Mouse (Mus musculus): ENCODE measurements around the gene Fyttd1. TPM values are rescaled to one million over a fixed set of nuclear protein-coding genes. Genes with fewer than 3 reads are reported as not detected.
A peak's percentile ranks its signal among the peaks of the same experiment; 100 is the strongest.
"Not testable (repeated sequence)": the region's sequence is repeated elsewhere in the genome, so short reads cannot be mapped to it uniquely, and the experiment has no call there.

The Fyttd1 gene
- total RNA-seq, 2 experiments from 2014 or later, result 138 to 145 TPM

DNA sequence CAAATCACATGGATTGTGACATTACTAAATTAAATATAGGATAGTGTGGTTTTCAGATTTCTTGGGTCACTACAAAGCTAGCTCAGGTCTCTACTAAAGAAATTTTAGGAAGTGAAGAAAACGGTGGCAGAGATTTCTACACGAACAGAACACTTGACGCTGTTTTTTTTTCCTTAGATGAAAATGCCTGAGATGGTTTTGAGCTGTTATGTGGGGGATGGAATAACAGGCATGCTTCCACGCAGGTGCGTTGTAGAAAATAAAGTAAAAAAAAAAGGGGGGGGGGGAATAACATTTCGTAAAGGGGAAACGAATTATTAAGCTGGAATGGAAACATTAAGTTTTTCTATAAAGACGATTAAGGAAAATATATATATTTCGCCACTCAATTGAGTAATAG lies 469 bp upstream of the Fyttd1 start:
- intact Hi-C loops (cut with DNase I), result no loop called here

DNA sequence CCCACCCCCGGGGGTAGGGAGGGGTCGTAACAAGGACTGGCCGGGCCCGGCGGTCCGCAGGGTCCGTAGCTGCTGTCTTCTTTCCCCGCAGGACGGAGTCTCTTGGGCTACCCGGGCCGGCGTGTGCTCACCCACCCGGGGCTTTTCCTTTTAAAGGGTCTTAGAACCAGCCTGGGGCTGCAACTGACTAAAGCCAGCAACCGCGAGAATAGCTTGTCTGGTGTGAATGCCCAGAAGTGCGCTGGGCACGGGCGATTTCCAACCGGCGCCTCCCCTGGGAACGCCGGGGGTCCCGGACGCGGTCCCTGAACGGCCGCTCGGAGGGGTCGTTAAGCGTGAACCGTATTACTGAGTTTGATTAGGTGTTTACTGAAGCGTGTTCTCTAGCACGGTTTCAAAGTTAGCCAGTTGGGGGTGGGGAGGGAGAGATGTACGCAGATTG lies 878 bp downstream of the Fyttd1 start:
- no peak for DNase-seq (ENCODE audit: extremely low spot score in 1 of 2, low spot score in 2 of 2)
- intact Hi-C loops (cut with DNase I), result no loop called here

More for the DNA sequence above, 469 bp upstream of the Fyttd1 start:
- no peak for DNase-seq (ENCODE audit: extremely low spot score in 1 of 2, low spot score in 2 of 2)

- intact Hi-C loops (cut with DNase I), result no loop called here
- no peak for DNase-seq (ENCODE audit: extremely low spot score in 1 of 2, low spot score in 2 of 2)
These were observed 1.9 kb downstream of the Fyttd1 start for GRCm38 (mm10) chr16:32878972-32879926.

GRCm38 (mm10) chr16:32881538-32881937 lies 4.2 kb downstream of the Fyttd1 start:
- no peak for DNase-seq (ENCODE audit: extremely low spot score in 1 of 2, low spot score in 2 of 2)
- intact Hi-C loops (cut with DNase I), result no loop called here

DNA sequence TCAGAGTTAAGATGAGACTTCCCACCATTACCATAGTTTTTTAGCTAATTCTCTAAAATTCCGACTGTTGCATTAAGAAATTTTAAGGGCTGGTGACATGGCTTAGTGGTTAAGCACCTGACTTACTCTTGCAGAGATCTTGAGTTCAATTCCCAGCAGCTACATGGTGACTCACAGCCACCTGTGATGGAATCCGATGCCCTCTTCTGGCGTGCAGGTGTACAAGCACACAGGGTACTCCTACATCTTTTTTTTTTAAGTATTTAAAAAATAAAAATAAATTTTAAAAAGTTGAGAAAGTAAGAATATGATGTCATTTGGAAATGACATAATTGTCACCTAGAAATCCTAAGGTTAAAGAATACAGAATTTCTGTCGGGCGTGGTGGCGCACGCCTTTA lies 10.7 kb downstream of the Fyttd1 start:
- intact Hi-C loops (cut with DNase I), result no loop called here
- DNase-seq (ENCODE audit: extremely low spot score in 1 of 2, low spot score in 2 of 2), result no peak

DNA sequence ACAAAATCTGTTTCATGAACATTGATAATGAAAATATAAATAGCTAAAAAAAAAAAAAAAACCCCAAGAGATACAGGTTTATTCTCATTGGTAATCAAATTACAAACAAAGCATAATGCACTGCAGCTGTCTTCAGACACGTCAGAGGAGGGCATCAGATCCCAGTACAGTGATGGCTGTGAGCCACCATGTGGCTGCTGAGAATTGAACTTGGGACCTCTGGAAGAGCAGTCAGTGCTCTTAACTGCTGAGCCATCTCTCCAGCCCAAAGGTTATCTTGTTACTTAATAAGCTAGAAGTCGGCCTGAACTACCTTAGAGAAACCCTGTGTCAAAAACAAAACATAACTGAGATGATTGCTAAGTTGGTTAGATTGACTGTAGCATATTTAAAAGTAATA lies 12.6 kb downstream of the Fyttd1 start:
- intact Hi-C loops (cut with DNase I), result no loop called here

DNA sequence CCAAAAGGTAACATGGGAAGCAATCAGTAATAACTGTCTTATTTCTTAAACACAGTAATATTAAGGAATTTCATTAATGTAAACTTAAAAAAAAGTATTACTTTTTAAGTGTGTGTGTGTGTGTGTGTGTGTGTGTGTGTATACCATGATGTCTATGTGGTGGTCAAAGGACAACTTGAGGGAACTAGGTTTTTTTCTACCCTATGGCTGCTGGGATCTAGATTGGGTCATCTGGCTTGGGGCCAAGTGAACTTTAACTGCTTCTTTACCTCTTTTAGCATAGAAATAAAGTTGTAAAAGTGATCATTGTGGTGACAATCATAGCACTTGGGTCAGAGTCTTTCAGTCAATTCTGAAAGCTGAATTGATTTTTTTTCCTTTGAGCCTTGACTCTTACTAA lies 18.8 kb downstream of the Fyttd1 start:
- intact Hi-C loops (cut with DNase I), result no loop called here
- no peak for DNase-seq (ENCODE audit: extremely low spot score in 1 of 2, low spot score in 2 of 2)

More for the DNA sequence above, 12.6 kb downstream of the Fyttd1 start:
- no peak for DNase-seq (ENCODE audit: extremely low spot score in 1 of 2, low spot score in 2 of 2)

- DNase-seq (ENCODE audit: extremely low spot score in 1 of 2, low spot score in 2 of 2), result no peak
- intact Hi-C loops (cut with DNase I), result no loop called here
These were observed 24.2 kb downstream of the Fyttd1 start for GRCm38 (mm10) chr16:32901360-32902050.

- no peak for DNase-seq (ENCODE audit: extremely low spot score in 1 of 2, low spot score in 2 of 2)
- intact Hi-C loops (cut with DNase I), result no loop called here
These were observed 24.7 kb downstream of the Fyttd1 start for GRCm38 (mm10) chr16:32902051-32902428.

DNA sequence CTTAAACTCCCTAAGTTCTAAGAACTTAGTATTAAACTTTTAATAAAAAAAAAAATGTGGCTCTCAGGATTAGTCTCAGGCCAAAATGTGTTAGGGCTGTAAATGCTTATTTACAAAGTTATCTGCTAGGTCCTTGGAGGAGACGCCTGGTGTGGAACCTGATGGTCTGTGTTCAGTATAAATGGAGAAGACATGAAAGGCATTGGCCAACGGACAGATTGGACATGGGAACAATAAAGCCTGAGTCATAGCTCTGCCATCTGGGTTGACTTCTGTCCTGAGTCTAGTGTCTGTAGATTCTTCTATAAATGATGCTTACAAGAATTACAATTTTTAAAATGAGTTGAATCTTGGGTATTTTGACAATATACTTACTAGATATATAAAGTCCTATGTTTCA lies 28.9 kb downstream of the Fyttd1 start:
- intact Hi-C loops (cut with DNase I), result no loop called here
- DNase-seq (ENCODE audit: extremely low spot score in 1 of 2, low spot score in 2 of 2), result no peak

- DNase-seq (ENCODE audit: extremely low spot score in 1 of 2, low spot score in 2 of 2), result no peak
- intact Hi-C loops (cut with DNase I), result no loop called here
These were observed 29.4 kb downstream of the Fyttd1 start for GRCm38 (mm10) chr16:32906727-32907126.

GRCm38 (mm10) chr16:32913212-32913611 lies 35.9 kb downstream of the Fyttd1 start:
- intact Hi-C loops (cut with DNase I), result loop anchor here (10.0 kb wide), 1 partner anchor 72 kb away; no protein-coding TSS in a partner anchor

DNA sequence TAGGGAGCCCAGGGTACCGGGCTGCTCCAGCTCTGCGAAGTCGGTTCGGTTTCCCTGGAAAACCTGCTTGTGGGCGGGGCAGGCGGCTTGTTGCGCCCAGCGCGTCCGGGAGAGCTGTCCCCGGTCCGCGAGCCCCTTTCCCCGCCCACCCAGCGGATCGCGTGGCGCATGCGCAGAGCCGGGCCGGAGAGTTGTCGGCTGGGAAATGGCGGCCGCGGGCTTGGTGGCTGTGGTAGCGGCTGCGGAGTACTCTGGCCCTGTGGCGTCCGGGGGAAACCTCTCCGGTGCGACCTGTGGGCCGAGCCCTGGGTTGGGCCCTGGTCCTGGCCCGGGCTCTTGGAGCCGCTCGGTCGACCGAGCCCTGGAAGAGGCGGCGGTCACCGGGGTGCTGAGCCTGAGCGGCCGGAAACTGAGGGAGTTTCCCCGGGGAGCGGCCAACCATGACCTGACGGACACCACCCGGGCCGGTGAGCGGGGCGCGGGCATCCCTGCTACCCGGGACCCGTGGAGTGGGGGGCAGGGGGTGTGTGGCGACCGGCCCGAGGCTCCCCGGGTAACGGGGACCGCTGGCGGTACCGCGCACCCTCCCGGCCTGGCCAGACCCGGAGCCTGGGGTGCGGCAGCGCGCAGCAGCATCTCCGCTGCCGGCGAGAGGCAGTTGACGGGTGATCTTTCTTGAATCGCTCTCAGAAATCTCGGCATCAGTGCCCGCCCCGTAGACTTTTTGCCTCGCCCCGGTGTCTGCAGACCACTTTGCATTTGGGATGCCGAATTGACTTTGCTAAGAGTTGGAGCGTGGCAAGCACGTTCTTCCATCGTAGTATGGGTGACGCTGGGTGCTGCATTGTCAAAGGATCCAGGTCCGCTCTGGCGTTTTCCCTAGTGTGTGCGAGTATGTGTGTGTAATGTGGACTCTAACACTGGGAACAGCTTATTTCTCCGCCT lies 36.9 kb downstream of the Fyttd1 start, which contains the start of gene Lrch3:
Gene Lrch3 (plus strand): TSS at position 164 of the 945 bp plus-strand sequence.
- peak; percentile 82 to 97 for DNase-seq (ENCODE audit: extremely low spot score in 1 of 2, low spot score in 2 of 2)
- intact Hi-C loops (cut with DNase I), result loop anchor here (10.0 kb wide), 1 partner anchor 71 kb away; no protein-coding TSS in a partner anchor

More at GRCm38 (mm10) chr16:32913212-32913611, 35.9 kb downstream of the Fyttd1 start:
- DNase-seq (ENCODE audit: extremely low spot score in 1 of 2, low spot score in 2 of 2), result no peak

GRCm38 (mm10) chr16:32915292-32916068 lies 38.2 kb downstream of the Fyttd1 start:
- DNase-seq (ENCODE audit: extremely low spot score in 1 of 2, low spot score in 2 of 2), result no peak
- intact Hi-C loops (cut with DNase I), result loop anchor here (10.0 kb wide), 1 partner anchor 69 kb away; no protein-coding TSS in a partner anchor

- intact Hi-C loops (cut with DNase I); DNase-seq (ENCODE audit: extremely low spot score in 1 of 2, low spot score in 2 of 2): not testable (repeated sequence)
These were observed 49.3 kb downstream of the Fyttd1 start for GRCm38 (mm10) chr16:32926629-32927028.

GRCm38 (mm10) chr16:32927044-32927443 lies 49.7 kb downstream of the Fyttd1 start:
- no peak for DNase-seq (ENCODE audit: extremely low spot score in 1 of 2, low spot score in 2 of 2)
- intact Hi-C loops (cut with DNase I), result no loop called here

- DNase-seq (ENCODE audit: extremely low spot score in 1 of 2, low spot score in 2 of 2), result no peak
- intact Hi-C loops (cut with DNase I), result no loop called here
These were observed 52.6 kb downstream of the Fyttd1 start for GRCm38 (mm10) chr16:32929918-32930317.

DNA sequence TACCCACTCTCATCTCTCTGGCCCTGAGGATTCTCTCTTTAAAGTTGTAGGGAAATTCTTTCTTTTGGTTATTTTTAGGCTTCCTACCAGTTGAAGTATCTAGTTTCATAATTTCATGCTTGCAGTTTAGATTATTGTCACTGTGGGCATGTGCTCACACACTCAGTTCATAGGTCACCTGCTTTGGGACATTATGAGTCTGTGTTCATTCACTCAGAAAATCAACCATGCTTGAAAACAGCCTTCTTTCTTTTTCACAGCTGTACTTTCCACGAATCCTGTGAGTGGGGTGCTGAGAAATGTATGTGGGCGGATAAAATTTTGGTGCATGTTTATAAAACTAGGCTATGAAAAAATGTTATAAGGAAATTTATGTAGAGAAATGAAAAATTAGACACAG lies 57.2 kb downstream of the Fyttd1 start:
- intact Hi-C loops (cut with DNase I), result no loop called here
- no peak for DNase-seq (ENCODE audit: extremely low spot score in 1 of 2, low spot score in 2 of 2)

Measured in left cerebral cortex, postnatal 10 days (tissue).